Mouse (Mus musculus): ENCODE measurements at regions not wholly inside any gene's neighbourhood (a gene's known extent, or its start where the extent isn't known, plus 50 kb on each side); places are given as distances from the start of the nearest gene placed in this dataset.

DNA sequence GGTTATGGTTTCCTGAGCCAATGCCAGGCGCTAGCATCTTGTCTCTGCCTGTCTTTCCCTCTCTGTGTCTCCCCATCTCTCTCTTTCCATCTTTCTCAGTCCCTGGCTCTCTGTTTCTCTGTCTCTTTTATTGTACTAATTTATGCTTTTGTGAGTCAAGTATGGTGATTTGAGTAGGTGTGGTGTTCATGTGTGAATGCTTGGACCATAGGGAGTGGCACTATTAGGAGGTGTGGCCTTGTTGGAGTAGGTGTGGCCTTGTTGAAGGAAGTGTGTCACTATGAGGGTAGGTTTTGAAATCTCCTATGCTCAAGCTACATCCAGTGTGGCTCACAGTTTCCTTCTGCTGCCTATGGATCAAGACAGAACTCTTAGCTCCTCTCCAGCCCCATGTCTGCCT, 171.3 kb downstream of the Uaca start:
- H3K4me3 ChIP-seq (ENCODE audit: insufficient read depth, low read length) = no peak overlapping the region
- TF ChIP-seq POLR2A (IDR thresholded peaks at IDR 0.05; ENCODE audit: low read depth, low read length) (no peak), CTCF (IDR thresholded peaks at IDR 0.05; ENCODE audit: borderline replicate concordance, insufficient read depth, low read length) (no peak)

DNA sequence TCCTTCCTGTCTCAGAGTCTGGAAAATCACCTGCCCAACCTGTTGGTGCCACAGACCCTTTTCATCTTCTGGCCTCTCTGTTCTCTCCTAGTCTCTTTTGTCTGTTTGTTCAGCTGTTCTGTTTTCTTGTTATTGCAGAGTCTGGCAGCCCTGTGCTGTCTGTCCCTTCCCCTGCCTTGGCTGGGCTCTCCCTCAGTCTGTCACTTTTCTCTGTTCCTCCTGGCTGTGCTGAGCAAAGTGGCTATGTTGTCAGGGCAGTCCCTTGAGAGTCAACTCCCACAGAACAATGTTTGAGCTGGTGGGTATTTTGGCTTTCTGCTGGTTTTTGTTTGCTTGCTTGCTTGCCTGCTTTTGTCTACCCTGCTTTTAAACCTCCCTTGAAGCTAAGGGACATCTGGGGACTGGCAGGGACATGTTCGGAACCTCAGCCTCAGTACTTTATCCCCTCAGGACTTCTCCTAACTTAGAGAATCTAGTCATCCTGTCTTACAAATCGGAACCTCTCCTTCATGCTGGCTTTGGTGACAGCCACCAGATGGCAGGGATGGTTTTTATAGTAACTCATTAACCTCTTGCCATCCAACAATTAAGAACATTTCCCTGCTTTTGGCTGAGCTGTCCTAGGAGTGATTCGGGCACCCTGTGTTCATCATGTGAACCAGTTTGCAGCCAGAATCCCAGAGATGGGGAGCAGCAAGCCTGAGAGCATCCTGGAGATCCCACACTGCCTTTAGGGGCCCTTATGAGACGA, 174.1 kb downstream of the Uaca start:
- Histone ChIP-seq H3K27ac (ENCODE audit: insufficient read depth, low read length) (no peak overlapping the region), H3K4me1 (ENCODE audit: control insufficient read depth, insufficient read depth, low read length) (peaks cover 2% of the 10 kb centered on the region; the same call in 1 of the 2 replicates), H3K4me3 (ENCODE audit: insufficient read depth, low read length) (no peak overlapping the region)
- TF ChIP-seq CTCF (IDR thresholded peaks at IDR 0.05; ENCODE audit: borderline replicate concordance, insufficient read depth, low read length) (no peak), POLR2A (IDR thresholded peaks at IDR 0.05; ENCODE audit: low read depth, low read length) (no peak)

More for the DNA sequence above, 171.3 kb downstream of the Uaca start:
- Histone ChIP-seq H3K27ac (ENCODE audit: insufficient read depth, low read length) (no peak overlapping the region), H3K4me1 (ENCODE audit: control insufficient read depth, insufficient read depth, low read length) (peaks cover 5% of the 10 kb centered on the region; the same call in 1 of the 2 replicates)

DNA sequence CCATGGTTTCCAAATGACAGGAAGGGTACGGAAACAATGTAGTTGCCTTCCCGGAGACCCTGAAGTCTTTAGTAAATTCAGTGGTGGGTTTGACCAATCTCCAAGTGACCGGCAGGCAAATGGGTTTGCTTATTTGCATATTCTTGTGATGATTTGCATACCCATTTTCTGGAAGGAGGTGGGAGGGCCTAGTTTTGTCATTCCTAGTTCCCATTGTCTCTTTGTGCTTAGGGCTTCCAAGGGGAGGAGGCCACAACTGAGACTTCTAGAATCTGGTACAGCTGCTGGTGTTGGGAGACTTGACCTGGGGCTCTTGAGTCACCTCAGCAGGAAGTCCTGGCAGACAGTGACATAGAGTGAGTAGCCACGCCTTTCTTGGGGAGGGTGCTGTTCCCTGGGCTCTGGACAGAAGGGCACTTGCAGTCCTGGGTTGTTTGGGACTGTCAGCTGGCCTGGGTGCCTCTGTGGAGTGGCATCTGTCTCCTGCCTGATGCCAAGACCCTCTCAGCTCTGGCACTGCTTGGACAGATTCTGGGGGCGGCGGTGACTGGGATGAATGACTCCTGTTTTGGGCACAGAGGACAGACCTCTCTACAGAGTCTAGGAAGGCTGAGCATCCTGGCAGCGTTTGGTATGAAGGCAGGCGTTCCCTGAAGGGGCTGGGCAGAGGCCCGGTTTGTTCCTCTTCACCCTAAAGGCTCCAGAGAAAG, 178.0 kb downstream of the Uaca start:
- Histone ChIP-seq H3K4me3 (ENCODE audit: insufficient read depth, low read length) (no peak overlapping the region), H3K4me1 (ENCODE audit: control insufficient read depth, insufficient read depth, low read length) (peaks cover 3% of the 10 kb centered on the region; the same call in 1 of the 2 replicates), H3K27ac (ENCODE audit: insufficient read depth, low read length) (no peak overlapping the region)
- no peak for TF ChIP-seq CTCF (IDR thresholded peaks at IDR 0.05; ENCODE audit: borderline replicate concordance, insufficient read depth, low read length)
- TF ChIP-seq POLR2A (IDR thresholded peaks at IDR 0.05; ENCODE audit: low read depth, low read length) = no peak

DNA sequence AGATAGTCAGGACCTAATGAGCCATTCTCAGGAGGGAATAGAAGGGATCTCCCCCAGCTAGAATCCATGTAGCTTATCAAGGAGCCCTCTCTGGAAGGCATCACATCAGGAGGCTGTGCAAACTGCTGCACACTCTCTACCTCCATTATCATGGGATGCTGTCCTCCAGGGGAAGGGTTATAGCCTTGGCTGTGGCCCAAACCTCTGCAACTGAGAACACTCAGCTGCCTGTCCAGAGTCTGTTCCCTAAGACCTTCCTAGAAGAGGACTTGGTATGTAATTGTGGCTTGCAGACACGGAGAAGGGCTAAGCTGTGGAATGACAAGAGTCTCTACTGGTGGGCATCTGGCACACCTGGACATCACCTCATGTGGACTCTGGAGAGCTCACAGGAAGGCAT, 180.2 kb downstream of the Uaca start:
- Histone ChIP-seq H3K27ac (ENCODE audit: insufficient read depth, low read length) (no peak overlapping the region), H3K4me1 (ENCODE audit: control insufficient read depth, insufficient read depth, low read length) (peaks cover 3% of the 10 kb centered on the region; the same call in 1 of the 2 replicates), H3K4me3 (ENCODE audit: insufficient read depth, low read length) (no peak overlapping the region)
- no peak for TF ChIP-seq CTCF (IDR thresholded peaks at IDR 0.05; ENCODE audit: borderline replicate concordance, insufficient read depth, low read length)
- TF ChIP-seq POLR2A (IDR thresholded peaks at IDR 0.05; ENCODE audit: low read depth, low read length) = no peak

DNA sequence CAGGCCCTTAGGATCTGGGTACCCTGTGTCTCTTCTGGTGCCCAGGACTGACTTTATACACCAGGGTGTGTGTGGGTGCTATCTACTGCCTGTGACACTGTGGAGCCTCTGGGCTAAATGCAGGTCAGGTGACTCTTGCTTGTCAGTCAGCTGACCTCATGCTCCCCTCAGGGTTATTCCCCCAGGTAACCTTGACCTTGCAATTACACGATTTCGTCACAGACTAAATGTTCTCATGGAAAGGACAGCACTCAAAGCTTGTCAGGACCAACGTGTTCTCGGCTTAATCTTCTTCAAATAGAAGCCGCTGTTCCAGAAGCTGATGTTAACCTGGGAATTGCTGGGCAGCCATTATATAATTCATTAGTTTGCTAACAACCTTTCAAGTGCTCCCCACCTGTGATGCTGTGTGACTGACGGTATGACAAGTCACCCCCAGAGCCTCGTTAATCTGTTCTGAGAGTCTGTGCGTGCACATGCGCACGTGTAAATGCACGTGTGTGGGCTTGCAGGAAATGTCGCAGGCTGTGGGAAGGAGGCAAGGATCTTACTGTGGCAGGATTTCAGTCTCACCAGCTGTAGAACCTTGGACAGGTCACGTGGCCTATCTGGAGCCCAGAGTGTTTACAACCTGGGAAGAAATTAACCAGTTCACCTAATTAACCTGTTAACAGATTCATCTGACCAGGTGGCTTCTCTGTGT, 188.2 kb downstream of the Uaca start:
- no peaks in the 10 kb centered on the region for H3K4me1 ChIP-seq (ENCODE audit: control insufficient read depth, insufficient read depth, low read length)
- no peak for TF ChIP-seq CTCF (IDR thresholded peaks at IDR 0.05; ENCODE audit: borderline replicate concordance, insufficient read depth, low read length)
- no peak for TF ChIP-seq POLR2A (IDR thresholded peaks at IDR 0.05; ENCODE audit: low read depth, low read length)
- H3K27ac ChIP-seq (ENCODE audit: insufficient read depth, low read length) = no peak overlapping the region
- no peak overlapping the region for H3K4me3 ChIP-seq (ENCODE audit: insufficient read depth, low read length)

DNA sequence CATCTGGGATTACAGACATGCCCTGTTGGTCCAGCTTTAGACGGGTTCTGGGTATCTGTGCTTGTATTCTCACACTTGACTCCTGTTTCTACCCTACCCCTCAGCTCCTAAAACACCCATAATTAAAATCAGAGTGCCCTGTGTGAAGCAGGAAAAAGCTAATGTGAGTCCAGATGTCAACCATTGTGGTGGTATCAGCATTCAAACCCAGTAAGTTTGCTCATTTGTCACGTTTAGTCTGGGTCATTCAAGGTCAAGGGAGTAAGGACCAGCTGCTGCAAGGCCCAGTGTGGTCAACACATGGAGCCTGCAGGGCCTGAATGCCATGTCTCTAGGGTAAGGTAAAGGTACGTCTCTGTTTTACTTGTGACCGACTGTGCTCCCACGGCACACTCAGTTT, 188.9 kb downstream of the Uaca start:
- no peaks in the 10 kb centered on the region for H3K4me1 ChIP-seq (ENCODE audit: control insufficient read depth, insufficient read depth, low read length)
- no peak overlapping the region for H3K4me3 ChIP-seq (ENCODE audit: insufficient read depth, low read length)
- TF ChIP-seq CTCF (IDR thresholded peaks at IDR 0.05; ENCODE audit: borderline replicate concordance, insufficient read depth, low read length) (no peak), POLR2A (IDR thresholded peaks at IDR 0.05; ENCODE audit: low read depth, low read length) (no peak)
- H3K27ac ChIP-seq (ENCODE audit: insufficient read depth, low read length) = no peak overlapping the region

DNA sequence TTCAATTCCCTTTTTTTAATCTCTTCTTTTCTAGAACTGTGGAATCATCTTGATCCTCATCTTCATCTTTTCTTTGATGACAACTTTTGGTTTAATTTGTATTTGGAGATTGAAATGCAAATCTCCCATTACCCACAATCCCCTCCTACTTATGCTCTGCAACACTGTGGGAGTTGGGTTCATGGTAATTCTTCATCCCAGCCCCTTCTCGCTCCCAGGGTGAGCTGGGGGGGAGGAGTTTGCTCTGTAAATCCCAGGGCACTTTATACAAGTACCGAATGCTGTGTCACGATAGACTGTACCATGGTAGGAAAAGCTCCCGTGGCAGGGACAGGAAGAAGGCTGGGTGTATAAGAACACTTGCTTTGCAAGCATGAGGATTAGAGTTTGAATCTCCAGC, 193.8 kb downstream of the Uaca start:
- H3K4me1 ChIP-seq (ENCODE audit: control insufficient read depth, insufficient read depth, low read length) = no peaks in the 10 kb centered on the region; the same call in 1 of the 2 replicates
- no peak overlapping the region for H3K27ac ChIP-seq (ENCODE audit: insufficient read depth, low read length)
- H3K4me3 ChIP-seq (ENCODE audit: insufficient read depth, low read length) = no peak overlapping the region
- TF ChIP-seq POLR2A (IDR thresholded peaks at IDR 0.05; ENCODE audit: low read depth, low read length) (no peak), CTCF (IDR thresholded peaks at IDR 0.05; ENCODE audit: borderline replicate concordance, insufficient read depth, low read length) (no peak)

DNA sequence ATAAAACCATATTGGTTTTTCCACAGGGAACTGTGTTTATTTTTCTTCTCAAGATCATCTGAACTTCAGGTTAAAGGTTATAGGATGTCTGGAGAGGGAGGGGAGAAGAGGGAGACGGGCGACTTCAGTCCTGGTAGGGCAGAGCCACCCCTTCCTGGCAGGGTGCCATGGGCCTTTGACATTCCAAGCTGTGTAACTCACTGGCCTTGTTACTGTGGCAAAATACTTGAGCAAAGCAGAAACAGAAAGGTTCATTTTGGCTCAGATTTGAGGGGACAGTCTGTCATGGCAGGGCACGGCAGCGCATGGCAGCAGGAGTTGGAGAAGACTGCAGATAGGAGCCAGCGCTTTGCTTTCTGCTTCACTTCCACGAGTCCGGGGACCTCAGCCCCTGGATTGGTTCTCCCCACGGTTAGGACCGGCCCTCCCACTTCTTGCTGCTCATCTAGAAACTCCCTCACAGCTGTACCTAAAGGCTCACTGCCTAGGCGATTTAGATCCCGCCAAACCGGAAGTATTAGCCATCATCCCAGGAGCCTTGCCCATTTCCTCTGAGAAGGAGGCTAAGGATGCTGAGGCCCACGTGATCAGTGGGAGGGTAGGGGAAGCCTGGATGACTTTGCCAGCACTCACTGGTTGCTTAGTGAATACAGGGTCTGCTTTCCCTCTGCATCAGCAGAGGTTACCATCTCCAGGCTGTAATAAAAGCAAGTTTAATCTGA, 195.5 kb downstream of the Uaca start:
- Histone ChIP-seq H3K4me1 (ENCODE audit: control insufficient read depth, insufficient read depth, low read length) (no peaks in the 10 kb centered on the region; the same call in 1 of the 2 replicates), H3K27ac (ENCODE audit: insufficient read depth, low read length) (no peak overlapping the region; the same call in 1 of the 2 replicates), H3K4me3 (ENCODE audit: insufficient read depth, low read length) (no peak overlapping the region)
- TF ChIP-seq POLR2A (IDR thresholded peaks at IDR 0.05; ENCODE audit: low read depth, low read length) (no peak), CTCF (IDR thresholded peaks at IDR 0.05; ENCODE audit: borderline replicate concordance, insufficient read depth, low read length) (no peak)

DNA sequence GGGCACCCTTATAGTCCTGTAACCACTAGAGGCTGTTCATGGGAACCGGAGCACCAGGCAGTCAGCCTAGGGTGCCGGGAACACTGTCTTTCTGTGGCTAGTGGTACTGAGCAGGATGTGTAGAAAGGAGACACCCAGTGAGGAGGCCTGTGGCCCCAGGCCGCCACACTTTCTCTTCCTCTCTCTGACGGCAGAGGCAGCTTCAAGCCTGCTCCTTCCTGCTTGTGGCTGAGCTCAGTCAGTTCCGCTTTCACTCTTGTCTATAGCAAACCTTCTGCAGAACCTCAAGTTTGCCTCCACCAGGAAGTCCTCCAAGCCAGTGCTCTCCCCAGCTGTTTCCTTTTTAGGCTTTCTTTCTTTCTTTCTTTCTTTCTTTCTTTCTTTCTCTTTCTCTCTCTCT, 197.2 kb downstream of the Uaca start:
- H3K4me1 ChIP-seq (ENCODE audit: control insufficient read depth, insufficient read depth, low read length) = no peaks in the 10 kb centered on the region; the same call in 1 of the 2 replicates
- TF ChIP-seq CTCF (IDR thresholded peaks at IDR 0.05; ENCODE audit: borderline replicate concordance, insufficient read depth, low read length) (no peak), POLR2A (IDR thresholded peaks at IDR 0.05; ENCODE audit: low read depth, low read length) (no peak)
- H3K27ac ChIP-seq (ENCODE audit: insufficient read depth, low read length) = no peak overlapping the region
- no peak overlapping the region for H3K4me3 ChIP-seq (ENCODE audit: insufficient read depth, low read length)

Measured in embryonic fibroblast, embryonic 13.5 days (primary cell).